Mouse (Mus musculus): Measurements from ENCODE around the gene Gm1110. TPM values are rescaled to one million over a fixed set of nuclear protein-coding genes. Genes with fewer than 3 reads are reported as not detected.

Gm1110 gene
- polyA plus RNA-seq, 1 experiment from 2014 or later, result not detected

Other genes starting within 250 kb of the Gm1110 start
- gene B3gat1, start 189.4 kb downstream of the Gm1110 start, polyA plus RNA-seq (2015; fragmentation: Nextera tagmentation; extraction: Ambion mirVana), result 0.10 and 0.14 TPM in 2 replicates
- gene Glb1l2, start 116.6 kb downstream of the Gm1110 start, polyA plus RNA-seq (2015; fragmentation: Nextera tagmentation; extraction: Ambion mirVana), result 6.0 and 7.7 TPM in 2 replicates
- gene Glb1l3, start 62.2 kb downstream of the Gm1110 start, polyA plus RNA-seq (2015; fragmentation: Nextera tagmentation; extraction: Ambion mirVana), result not detected in 2 replicates
- gene Acad8, start 76.5 kb upstream of the Gm1110 start, polyA plus RNA-seq (2015; fragmentation: Nextera tagmentation; extraction: Ambion mirVana), result 51.3 and 56.5 TPM in 2 replicates
- gene Thyn1, start 76.6 kb upstream of the Gm1110 start, polyA plus RNA-seq (2015; fragmentation: Nextera tagmentation; extraction: Ambion mirVana), result 124 and 127 TPM in 2 replicates
- gene Vps26b, start 107.0 kb upstream of the Gm1110 start, polyA plus RNA-seq (2015; fragmentation: Nextera tagmentation; extraction: Ambion mirVana), result 24.9 and 25.3 TPM in 2 replicates
- gene Ncapd3, start 107.1 kb upstream of the Gm1110 start, polyA plus RNA-seq (2015; fragmentation: Nextera tagmentation; extraction: Ambion mirVana), result 24.7 and 26.4 TPM in 2 replicates
- 53.5 and 59.6 TPM in 2 replicates for gene Jam3, start 232.3 kb upstream of the Gm1110 start, polyA plus RNA-seq (2015; fragmentation: Nextera tagmentation; extraction: Ambion mirVana)

Measured in stomach, embryonic 16.5 days (tissue).